Mouse (Mus musculus): ENCODE results near the gene Nhlh2. TPM values are rescaled to one million over a fixed set of nuclear protein-coding genes. Genes with fewer than 3 reads are reported as not detected.

Nhlh2 gene
- polyA plus RNA-seq, 1 experiment, result not detected

DNA sequence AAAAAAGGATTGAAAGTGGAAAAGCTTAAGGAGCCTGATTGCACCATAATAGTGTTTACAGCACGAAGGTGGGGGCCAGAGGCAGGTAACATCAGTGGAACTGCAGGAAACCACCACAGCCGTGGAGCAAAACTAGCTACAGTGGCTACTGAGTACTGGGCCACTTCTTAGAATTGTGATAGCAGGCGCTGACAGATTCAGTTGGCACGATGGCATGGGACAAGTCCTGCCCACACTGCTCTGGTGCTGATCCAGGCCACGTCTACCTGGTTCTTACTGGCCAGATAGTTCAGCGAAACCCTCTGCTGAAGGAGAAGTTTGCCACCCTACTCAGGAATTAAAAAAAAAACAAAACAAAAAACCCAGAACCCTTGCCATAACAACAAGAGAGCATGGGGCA, 54.7 kb downstream of the Nhlh2 start:
- H3K27me3 ChIP-seq (ENCODE audit: control insufficient read depth), result no peaks in the 10 kb centered on the region
- TF ChIP-seq TAL1 (IDR thresholded peaks at IDR 0.05; ENCODE audit: low read length) (no peak), GATA1 (IDR thresholded peaks at IDR 0.05; ENCODE audit: low read length) (no peak)
- H3K36me3 ChIP-seq (ENCODE audit: control insufficient read depth), result no peaks in the 10 kb centered on the region
- peaks cover 14% of the 10 kb centered on the region for H3K4me1 ChIP-seq (ENCODE audit: control insufficient read depth)
- H3K4me3 ChIP-seq (replicated peaks), result no peak overlapping the region
- no peaks in the 10 kb centered on the region for H3K9me3 ChIP-seq (ENCODE audit: control insufficient read depth, low read length)

Other genes starting within 250 kb of the Nhlh2 start
- gene Mab21l3, start 161.1 kb upstream of the Nhlh2 start, polyA plus RNA-seq (2012), result not detected in 2 replicates
- gene Slc22a15, start 85.6 kb upstream of the Nhlh2 start, polyA plus RNA-seq (2012), result 0.03 TPM in 1 of 2 replicates, not detected in the other
- gene Casq2, start 76.3 kb downstream of the Nhlh2 start, polyA plus RNA-seq (2012), result not detected in 2 replicates
- 41.9 and 50.0 TPM in 2 replicates for gene Vangl1, start 194.6 kb downstream of the Nhlh2 start, polyA plus RNA-seq (2012)